Mouse (Mus musculus) central nervous system, embryonic 11.5 days (tissue): Measurements from ENCODE around the gene Tpcn2. TPM values are rescaled to one million over a fixed set of nuclear protein-coding genes. Genes with fewer than 3 reads are reported as not detected.

ENCODE experiments used
- polyA plus RNA-seq: library from polyadenylated mRNA; depleted of rRNA; stranded (reverse); fragments of >200 nt; gene quantifications from 2 replicates; pipeline ENCODE4 v1.2.3, GENCODE M21; 2012; rRNA removed

Tpcn2 gene
- polyA plus RNA-seq: 16.7 and 20.2 TPM in 2 replicates

GRCm38 (mm10) chr7:145283487-145284187 is at the start of gene Tpcn2:
Gene Tpcn2 (minus strand): TSS chr7:145284011.

GRCm38 (mm10) chr7:145314785-145315411 is 31.1 kb upstream of the Tpcn2 start, which contains the start of gene Mrgprd:
Gene Mrgprd (plus strand): TSS chr7:145314835.

GRCm38 (mm10) chr7:145300321-145301007 is 16.7 kb upstream of the Tpcn2 start, which contains the start of gene Mrgprf:
Gene Mrgprf (plus strand): TSS chr7:145300828.

GRCm38 (mm10) chr7:145208006-145208405 is 75.8 kb downstream of the Tpcn2 start, which contains the start of gene 1810010D01Rik:
Gene 1810010D01Rik (minus strand): TSS chr7:145208119.

Other genes starting within 250 kb of the Tpcn2 start
- 1.4 and 1.8 TPM in 2 replicates for gene 1810010D01Rik, start 75.9 kb downstream of the Tpcn2 start, polyA plus RNA-seq
- 0.32 and 0.42 TPM in 2 replicates for gene Mrgprf, start 16.8 kb upstream of the Tpcn2 start, polyA plus RNA-seq
- gene Mrgprd, start 30.8 kb upstream of the Tpcn2 start, polyA plus RNA-seq: not detected in 2 replicates